Mouse (Mus musculus) liver, postnatal 0 days (tissue): Measurements from ENCODE around the gene Gm17617.

Source experiments
- CTCF ChIP-seq: sonication (generic); IDR thresholded peaks from 2 replicates; pipeline ENCODE4 v1.5.1; 2016; ENCODE audit warnings: antibody characterized with exemption, low read depth
- EP300 ChIP-seq: IDR thresholded peaks from 2 replicates; pipeline ENCODE4 v1.6.1; 2016; ENCODE audit warnings: antibody characterized with exemption, low read depth, mild to moderate bottlenecking

DNA sequence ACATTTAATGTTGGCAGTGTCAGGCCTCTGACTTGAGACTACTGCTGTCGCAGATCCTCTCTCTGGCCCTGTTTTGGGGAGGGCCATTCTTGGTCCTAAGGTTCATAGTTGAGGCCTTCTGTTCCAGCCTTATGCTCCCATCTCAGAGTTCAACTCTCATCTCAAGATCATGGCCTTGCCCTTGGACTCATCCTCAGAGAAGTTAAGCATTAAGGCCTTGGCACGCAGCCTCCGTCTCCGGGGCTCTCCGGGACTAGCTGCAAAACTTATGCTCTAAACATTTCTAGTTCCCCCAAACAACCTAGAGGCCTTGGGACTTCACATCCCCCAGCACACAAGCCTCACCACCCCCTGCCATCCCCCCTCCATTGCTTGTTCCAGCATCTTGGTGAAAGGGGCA, 34.9 kb upstream of the Gm17617 start:
- no peak for TF ChIP-seq CTCF
- no peak for TF ChIP-seq EP300
